Mouse (Mus musculus) embryo, embryonic 11.5 days (tissue): ENCODE measurements around the gene Eid1.

Experiments used
- DNase-seq: peaks from one replicate; pipeline ENCODE4 v3.0.0-alpha.2; 2012; ENCODE audit warnings: low read depth, low spot score

The Eid1 gene

GRCm38 (mm10) chr2:125667721-125668120, 5.2 kb upstream of the Eid1 start:
- no peak for DNase-seq

- no peak for DNase-seq
These were observed 2.0 kb upstream of the Eid1 start for GRCm38 (mm10) chr2:125670846-125671245.

GRCm38 (mm10) chr2:125672568-125672956, 333 bp upstream of the Eid1 start:
- DNase-seq: no peak

- DNase-seq: no peak
These were observed 8.9 kb downstream of the Eid1 start for GRCm38 (mm10) chr2:125681811-125682210.

- DNase-seq: no peak
These were observed 11.0 kb downstream of the Eid1 start for GRCm38 (mm10) chr2:125683895-125684294.

- DNase-seq: no peak
These were observed 11.9 kb downstream of the Eid1 start for GRCm38 (mm10) chr2:125684559-125685440.

GRCm38 (mm10) chr2:125685441-125686150, 12.7 kb downstream of the Eid1 start:
- no peak for DNase-seq

GRCm38 (mm10) chr2:125692010-125692409, 19.1 kb downstream of the Eid1 start:
- no peak for DNase-seq

GRCm38 (mm10) chr2:125694798-125695197, 21.9 kb downstream of the Eid1 start:
- DNase-seq: no peak

GRCm38 (mm10) chr2:125696219-125696618, 23.3 kb downstream of the Eid1 start:
- no peak for DNase-seq

- no peak for DNase-seq
These were observed 28.7 kb downstream of the Eid1 start for GRCm38 (mm10) chr2:125701606-125702005.

- no peak for DNase-seq
These were observed 30.0 kb downstream of the Eid1 start for GRCm38 (mm10) chr2:125702851-125703250.

GRCm38 (mm10) chr2:125704907-125705631, 32.2 kb downstream of the Eid1 start:
- no peak for DNase-seq

- no peak for DNase-seq
These were observed 33.6 kb downstream of the Eid1 start for GRCm38 (mm10) chr2:125706510-125706921.

GRCm38 (mm10) chr2:125716599-125716998, 43.7 kb downstream of the Eid1 start:
- DNase-seq: no peak

GRCm38 (mm10) chr2:125723086-125723407, 50.2 kb downstream of the Eid1 start:
- no peak for DNase-seq

- DNase-seq: no peak
These were observed 50.7 kb downstream of the Eid1 start for GRCm38 (mm10) chr2:125723408-125724085.

GRCm38 (mm10) chr2:125724086-125724430, 51.2 kb downstream of the Eid1 start, which contains the start of gene Shc4:
Gene Shc4, minus strand, starts transcription at chr2:125724148.
- DNase-seq: no peak
